Mouse (Mus musculus): Measurements from ENCODE around the gene Npc1l1. TPM values are rescaled to one million over a fixed set of nuclear protein-coding genes. Genes with fewer than 3 reads are reported as not detected.

The Npc1l1 gene
- total RNA-seq, 2 experiments from 2014 or later: 0.19 to 0.33 TPM

GRCm38 (mm10) chr11:6161549-6161948 is 68.4 kb downstream of the Npc1l1 start:
- DNase-seq: no peak

Other genes starting within 250 kb of the Npc1l1 start
- 100 to 1,000 TPM; 115 to 121 TPM for gene Camk2b, start 163.8 kb downstream of the Npc1l1 start, total RNA-seq (2021)
- gene A730071L15Rik, start 30.1 kb downstream of the Npc1l1 start, total RNA-seq (2021): under 1 TPM; 0.16 to 0.23 TPM
- gene Nudcd3, start 29.7 kb downstream of the Npc1l1 start, total RNA-seq (2021): 10 to 100 TPM; 57.6 to 60.3 TPM
- 10 to 100 TPM; 27.1 to 35.2 TPM for gene Ddx56, start 37.6 kb upstream of the Npc1l1 start, total RNA-seq (2021)
- 10 to 100 TPM; 54.1 to 57.4 TPM for gene Tmed4, start 44.7 kb upstream of the Npc1l1 start, total RNA-seq (2021)
- 100 to 1,000 TPM; 664 to 688 TPM for gene Ogdh, start 61.5 kb upstream of the Npc1l1 start, total RNA-seq (2021)
- 10 to 100 TPM; 37.4 to 43.0 TPM for gene Zmiz2, start 158.9 kb upstream of the Npc1l1 start, total RNA-seq (2021)
- gene Ppia, start 185.3 kb upstream of the Npc1l1 start, total RNA-seq (2021): 100 to 1,000 TPM; 197 to 277 TPM
- gene H2afv, start 214.3 kb upstream of the Npc1l1 start, total RNA-seq (2021): 10 to 100 TPM; 44.6 TPM
- 10 to 100 TPM; 21.8 to 21.9 TPM for gene Purb, start 245.8 kb upstream of the Npc1l1 start, total RNA-seq (2021)

Measured in gastrocnemius, postnatal 25 days (tissue).